Mouse (Mus musculus) left cerebral cortex, postnatal 36 days (tissue): Measurements from ENCODE around the gene Alkbh6. TPM values are rescaled to one million over a fixed set of nuclear protein-coding genes. Genes with fewer than 3 reads are reported as not detected.

Experiments
- DNase-seq, 2 experiments: peaks; one replicate each; pipeline ENCODE4 v3.0.0; 2021 to 2022; ENCODE audit warnings: low spot score in 2 of 2, mixed read lengths in 1 of 2
- intact Hi-C: fragments of 180-260 bp; cut with DNase I; formaldehyde crosslinking; loops from one replicate; pipeline ENCODE4 v1.15.1; 2025
- total RNA-seq, 2 experiments: library from RNA; stranded (reverse); gene quantifications; 2 replicates each; pipeline ENCODE4 v1.2.3; 2021

Gene Alkbh6
- 10 to 100 TPM; 58.7 to 65.2 TPM for total RNA-seq

DNA sequence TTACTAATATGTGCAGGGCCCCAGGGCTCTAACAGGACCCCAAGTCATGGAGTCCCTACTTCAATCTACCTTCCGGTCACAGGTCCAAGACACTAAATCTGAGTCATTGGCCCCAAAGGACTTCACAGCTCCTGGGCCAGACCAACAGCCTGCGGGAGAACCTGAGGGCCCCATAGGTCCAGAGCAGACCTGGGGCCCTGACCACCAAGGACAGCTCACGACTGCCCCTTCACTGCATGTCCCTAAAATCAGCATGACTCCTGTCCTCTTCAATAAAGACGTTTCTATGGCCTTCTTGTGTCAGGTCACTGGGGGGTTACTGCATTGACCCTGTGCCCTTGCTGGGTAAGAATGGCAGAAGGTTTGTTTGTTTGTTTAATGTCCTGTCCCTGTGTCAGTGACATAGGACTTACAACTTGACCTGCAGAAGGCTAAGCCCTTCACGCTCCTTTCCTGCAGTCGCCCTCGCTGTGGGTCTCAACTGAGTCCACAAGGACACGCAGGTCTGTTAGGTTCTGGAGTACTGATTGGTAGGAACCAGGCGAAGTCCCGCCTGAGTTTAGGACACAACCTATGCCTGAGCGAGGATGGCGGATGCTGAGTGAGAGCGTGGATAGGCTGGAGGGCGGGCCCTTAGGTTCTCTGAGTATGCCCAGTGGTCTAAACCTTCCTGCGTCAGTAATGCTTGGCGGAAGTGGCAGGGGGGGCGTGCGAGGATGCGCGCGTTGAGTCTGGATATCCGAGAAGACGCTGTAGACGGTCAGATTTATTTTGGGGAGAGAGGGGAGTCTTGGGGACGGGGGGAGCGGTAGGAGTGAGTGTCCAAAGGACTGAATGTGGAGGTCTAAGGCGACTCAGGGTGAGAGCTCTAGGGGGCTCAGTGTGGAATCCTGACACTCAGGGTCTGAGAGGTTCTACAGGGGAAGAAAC, at the start of gene Alkbh6:
Alkbh6 (plus strand) TSS at position 642 of the 930 bp plus-strand sequence.
- intact Hi-C loops, result no loop called here
- peak; percentile 93 for DNase-seq

DNA sequence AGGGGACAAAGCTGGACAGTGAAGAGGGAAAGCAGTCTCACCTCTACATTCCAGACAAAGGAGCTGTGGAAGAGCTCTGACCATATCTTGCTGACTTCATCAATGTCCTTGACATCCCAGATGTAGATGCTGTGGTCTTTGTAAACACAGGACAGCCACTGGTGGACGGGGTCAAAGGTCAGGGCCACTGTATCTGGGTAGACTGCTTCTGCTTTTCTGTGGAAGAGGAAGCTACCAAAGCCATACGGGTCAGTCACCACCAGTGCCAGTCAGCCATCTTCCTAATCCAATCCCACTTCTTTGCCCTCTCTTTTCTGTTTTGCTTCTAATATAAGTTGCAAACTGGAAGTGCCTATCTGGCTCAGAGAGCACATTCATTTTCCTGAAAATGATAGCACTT, 43.5 kb upstream of the Alkbh6 start:
- intact Hi-C loops, result no loop called here
- DNase-seq, result no peak

DNA sequence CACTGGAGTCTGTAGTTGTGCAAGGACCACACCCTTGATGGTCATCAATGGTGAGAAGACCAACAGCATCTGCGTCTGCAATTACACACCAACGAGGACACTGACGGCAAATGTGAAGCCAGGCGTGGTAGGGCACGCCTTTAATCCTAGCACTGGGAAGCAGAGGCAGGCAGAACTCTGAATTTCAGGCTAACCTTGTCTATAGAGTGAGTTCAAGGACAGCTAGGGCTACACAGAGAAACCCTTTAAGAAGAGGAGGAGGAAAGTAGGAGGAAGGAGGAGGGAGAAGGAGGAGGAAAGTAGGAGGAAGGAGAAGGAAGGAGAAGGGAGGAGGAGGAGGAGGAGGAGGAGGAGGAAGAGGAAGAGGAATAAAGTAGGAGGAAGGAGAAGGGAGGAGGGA, 43.0 kb upstream of the Alkbh6 start:
- no peak for DNase-seq
- intact Hi-C loops, result no loop called here

DNA sequence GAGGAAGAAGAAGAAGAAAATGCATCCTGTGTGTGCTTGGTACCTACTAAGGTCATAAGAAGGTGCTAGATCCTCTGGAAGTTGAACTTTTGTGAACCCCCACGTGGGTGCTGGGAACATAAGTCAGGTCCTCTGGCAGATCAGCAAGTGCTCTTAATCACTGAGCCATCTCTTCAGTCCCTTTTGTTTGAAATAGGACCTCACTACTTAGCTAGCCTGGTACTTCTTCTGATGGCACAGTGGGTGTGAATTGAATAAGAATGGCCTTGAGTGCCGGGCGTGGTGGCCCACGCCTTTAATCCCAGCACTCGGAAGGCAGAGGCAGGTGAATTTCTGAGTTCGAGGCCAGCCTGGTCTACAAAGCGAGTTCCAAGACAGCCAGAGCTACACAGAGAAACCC, 42.6 kb upstream of the Alkbh6 start:
- intact Hi-C loops, result no loop called here
- DNase-seq, result no peak

DNA sequence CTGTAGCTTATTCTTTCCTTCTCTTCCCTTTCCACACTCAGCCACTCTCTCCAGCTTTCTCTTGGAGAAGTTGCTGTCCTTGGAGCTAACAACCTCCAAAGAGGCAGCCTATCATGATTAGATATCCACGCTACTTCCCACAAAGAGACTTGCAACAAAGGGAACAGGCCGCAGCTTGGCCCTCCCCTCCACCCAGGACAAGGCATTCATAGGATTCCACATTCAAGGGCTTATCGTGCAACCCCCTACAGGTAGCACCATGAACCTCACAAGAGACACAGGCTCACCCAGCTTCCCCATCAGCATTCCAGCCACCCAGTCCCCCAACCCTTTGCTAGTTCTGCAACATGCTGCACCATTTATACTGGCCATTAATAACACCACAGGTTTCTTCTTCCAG, 41.7 kb upstream of the Alkbh6 start:
- no peak for DNase-seq
- intact Hi-C loops, result no loop called here

DNA sequence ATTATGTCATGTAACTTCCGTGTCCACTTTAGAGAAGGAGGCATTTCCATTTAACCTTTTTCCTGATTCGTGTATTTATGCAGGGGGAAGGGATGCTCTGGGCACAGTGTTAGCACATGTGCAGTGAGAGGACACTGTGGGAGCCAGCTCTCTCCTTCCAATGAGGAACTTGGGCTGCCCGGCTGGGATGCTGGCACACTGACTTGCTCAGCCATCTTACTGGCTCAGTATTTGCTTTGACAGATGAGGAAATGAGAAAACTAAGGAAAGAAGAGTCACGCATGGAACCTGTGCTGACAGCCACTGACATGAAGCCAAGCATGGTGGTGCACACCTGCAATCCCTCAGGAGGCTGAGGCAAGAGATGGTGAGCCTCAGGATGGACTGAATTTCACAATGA, 38.9 kb upstream of the Alkbh6 start:
- no peak for DNase-seq
- intact Hi-C loops, result no loop called here

DNA sequence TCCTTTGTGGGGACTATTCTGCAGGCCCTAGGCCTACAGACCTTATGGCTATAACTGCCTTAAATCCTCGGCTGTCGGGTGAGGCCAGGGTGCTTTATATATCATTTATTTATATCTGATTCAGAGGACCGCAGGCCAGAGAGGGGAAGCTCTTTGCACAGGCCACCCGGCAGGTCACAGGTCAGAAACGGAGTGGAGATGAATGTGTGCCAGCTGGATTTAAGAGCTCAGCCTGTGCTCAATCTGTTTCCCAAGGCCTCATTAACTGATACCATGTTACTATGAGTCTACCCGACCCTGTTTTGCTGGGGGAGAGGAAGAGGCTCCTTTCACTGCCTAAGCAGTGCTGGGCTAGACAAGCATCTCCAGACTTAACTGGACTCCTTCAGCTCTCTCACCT, 34.1 kb upstream of the Alkbh6 start:
- no peak for DNase-seq
- intact Hi-C loops, result no loop called here

DNA sequence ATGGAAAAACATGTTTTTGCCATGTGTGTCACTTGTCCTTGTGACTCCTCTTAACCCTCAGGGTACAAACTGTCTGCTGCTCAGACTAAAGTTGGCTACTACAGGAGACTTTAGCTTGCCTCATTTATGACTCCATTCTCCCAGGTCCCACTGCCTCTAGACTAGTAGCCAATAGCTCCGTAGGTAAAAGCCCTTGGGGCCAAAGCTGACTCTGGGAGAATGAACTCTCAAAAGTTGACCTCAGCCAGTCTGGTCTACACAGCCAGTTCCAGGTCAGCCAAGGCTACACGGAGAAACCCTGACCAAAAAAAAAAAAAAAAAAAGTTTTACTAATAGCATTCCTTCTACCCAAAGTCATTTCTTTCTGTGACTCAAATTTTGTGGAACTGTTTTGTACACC, 29.6 kb upstream of the Alkbh6 start:
- intact Hi-C loops, result no loop called here
- DNase-seq, result no peak

DNA sequence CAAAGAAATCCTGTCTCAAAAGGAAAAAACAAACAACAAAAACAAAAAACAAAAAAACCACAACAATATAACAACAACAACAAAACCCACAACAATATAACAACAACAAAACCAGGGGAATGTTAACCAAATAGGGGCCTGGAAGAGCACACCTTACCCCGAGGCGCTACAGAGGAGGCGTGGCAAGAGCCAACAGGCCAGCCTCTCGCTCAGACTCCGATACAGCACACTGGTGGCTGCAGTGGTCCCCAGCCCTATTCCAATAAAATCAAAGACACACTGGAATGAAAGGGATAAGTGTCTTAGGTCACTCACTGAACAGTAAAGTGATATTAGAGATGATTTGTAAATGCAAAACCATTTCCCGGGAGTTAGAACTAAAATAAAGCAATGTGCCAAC, 29.0 kb upstream of the Alkbh6 start:
- intact Hi-C loops, result no loop called here
- no peak for DNase-seq

DNA sequence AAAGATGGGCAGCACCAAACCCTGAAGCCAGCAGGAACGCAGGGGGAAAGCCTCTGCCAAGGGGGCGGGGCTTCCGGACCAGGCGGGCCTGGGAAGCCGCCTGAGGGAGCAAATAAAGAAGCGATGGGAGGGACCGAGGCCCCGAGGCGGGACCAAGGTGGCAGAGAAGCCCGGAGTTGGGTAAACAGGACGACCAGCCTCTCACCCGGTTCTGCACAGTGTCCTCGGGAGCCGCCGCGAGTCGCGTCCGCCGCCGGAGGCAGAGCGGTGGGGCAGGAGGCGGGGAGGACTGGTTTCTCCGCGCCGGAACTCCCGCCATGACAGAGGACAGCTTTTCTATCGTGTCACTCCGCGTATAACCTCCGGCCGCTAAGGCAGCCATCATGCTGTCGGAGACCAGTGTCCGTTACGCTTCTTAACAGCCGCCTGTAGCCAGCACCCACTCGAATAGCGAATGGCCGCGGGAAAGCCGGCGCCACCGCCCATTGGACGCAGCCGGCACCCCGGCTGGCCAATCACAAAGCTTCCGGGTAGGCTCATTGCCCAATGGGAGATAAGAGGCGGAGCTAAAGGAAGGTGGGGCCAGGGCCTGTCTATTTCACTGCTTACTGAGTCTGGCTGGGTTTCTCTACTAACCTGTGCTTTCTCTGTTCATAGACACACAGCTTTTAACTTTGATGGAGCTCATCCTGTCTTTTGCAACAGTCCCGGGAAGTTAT, 28.4 kb upstream of the Alkbh6 start, which contains the start of the genes Thap8 and Wdr62:
Thap8 (plus strand) TSS at position 144 of the 719 bp plus-strand sequence.
Wdr62 (minus strand) TSS at position 469 of the 719 bp plus-strand sequence.
- peak; percentile 87 to 90 for DNase-seq
- intact Hi-C loops, result loop anchor here (5.0 kb wide), 1 partner anchor 48 kb away; the partner anchor contains the start of genes Polr2i and Tbcb

DNA sequence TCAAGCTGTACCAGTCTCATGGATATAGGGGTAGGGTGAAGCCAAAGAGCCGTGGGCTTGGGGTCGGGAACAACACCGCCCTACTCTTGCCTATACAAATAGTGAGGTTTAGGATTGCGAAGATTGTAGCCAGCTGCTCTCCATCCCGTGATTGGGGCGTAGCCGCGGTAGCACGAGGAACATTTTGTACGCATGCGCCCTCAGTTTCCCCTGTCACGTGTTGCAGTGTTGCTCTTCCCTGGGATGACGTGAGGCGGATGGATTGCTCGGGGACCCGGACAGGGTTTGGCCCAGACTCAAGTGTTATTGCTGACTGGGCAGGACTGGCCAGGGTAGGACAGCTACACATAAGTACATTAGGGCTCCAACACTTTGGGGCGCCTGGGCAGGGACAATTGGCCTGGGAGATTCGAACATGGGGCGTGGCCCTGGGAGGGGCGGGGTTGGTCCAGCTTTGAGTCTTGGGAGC, 27.8 kb upstream of the Alkbh6 start:
- intact Hi-C loops, result loop anchor here (5.0 kb wide), 1 partner anchor 48 kb away; the partner anchor contains the start of genes Polr2i and Tbcb

DNA sequence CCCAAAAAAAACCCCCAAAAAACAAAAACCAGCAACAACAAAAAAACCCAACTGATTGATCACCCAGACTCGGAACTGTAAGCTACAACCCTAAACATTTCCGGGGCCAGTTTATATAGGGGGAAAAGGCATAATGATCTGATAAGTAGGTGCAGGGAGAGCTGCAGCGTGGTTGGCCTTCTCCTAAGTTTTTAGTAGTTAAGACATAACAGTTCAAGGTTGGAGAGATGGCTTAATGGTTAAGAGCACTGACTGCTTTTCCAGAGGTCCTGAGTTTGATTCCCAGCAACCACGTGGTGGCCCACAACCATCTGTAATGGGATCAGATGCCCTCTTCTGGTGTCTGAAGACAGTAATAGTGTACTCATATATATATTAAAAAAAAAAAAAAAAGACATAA, 27.0 kb upstream of the Alkbh6 start:
- DNase-seq, result no peak
- intact Hi-C loops, result loop anchor here (5.0 kb wide), 1 partner anchor 49 kb away; the partner anchor contains the start of genes Polr2i and Tbcb

More for the DNA sequence above, 27.8 kb upstream of the Alkbh6 start:
- DNase-seq, result peak; percentile 85 to 86

DNA sequence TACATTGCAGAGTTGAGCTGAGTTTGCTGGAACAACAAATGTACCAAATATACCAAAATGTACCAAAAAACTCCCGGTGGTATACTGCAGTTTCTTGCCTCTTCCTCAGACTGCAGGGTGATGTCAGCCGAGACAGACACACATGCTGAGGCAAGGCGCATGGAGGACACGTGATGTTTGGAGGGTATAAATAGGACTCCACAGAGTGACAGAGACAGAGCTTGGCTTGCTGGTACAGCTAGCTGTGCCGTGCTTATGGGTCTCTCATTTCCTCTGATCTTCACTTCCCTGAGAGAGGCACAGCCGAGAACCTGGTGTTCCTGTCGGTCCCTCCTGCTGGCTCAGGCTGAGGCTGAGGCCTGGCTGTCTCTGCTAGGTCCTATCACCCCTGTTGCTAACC, 25.8 kb upstream of the Alkbh6 start:
- intact Hi-C loops, result loop anchor here (5.0 kb wide), 1 partner anchor 50 kb away; the partner anchor contains the start of genes Polr2i and Tbcb
- DNase-seq, result no peak

DNA sequence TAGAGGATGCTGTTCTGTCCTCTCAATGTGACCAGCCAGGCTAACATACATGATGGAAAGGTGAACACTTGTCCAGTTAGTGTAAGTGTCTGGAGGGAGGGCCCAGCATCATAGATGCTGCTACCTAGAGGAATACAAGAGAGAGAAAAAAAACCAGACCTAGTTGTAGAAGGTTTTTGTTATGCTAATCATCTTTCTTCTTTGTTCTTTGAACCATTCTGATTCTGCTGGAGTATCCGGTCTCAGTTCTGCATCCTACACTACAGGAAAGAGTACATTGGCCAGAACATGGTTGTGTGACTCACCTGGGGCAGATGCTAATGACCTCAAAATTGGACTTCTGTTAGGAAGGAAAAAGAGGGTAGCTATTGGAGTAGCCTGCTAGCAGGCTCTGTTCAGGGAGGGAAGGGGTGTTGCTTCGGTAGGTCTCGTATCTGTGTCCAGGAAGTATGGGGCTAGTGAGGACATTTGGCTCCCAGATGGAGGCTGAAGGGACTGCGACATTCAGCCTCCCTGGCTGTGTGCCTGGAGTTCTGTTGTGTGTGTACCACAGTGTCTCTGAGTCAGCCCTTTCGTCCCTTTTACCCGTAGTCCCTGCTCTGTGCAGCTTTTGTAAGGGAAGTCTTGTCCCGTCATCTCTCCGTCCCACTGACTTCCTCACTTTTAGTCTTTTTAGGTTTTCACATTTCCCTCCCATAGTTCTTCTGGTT, 21.7 kb upstream of the Alkbh6 start:
- intact Hi-C loops, result no loop called here
- no peak for DNase-seq

DNA sequence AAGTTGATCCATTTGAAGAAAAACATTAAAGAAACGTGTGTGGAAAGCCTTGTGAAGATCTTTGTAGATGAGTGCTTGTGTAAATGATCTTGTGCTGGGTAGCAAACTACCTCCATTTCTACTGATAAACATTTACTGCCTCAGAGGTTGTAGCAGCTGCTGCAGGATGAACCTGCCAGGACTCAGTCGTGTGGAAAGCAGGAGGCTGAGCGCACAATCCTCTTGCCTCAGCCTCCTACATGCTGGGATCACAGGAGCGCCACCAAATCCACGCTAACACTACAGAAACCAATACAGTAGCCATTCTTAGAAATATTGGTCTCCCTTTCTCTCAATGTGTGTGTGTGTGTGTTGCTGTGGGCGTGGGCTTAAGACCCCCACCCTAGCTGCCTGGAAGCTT, 20.5 kb upstream of the Alkbh6 start:
- intact Hi-C loops, result no loop called here

DNA sequence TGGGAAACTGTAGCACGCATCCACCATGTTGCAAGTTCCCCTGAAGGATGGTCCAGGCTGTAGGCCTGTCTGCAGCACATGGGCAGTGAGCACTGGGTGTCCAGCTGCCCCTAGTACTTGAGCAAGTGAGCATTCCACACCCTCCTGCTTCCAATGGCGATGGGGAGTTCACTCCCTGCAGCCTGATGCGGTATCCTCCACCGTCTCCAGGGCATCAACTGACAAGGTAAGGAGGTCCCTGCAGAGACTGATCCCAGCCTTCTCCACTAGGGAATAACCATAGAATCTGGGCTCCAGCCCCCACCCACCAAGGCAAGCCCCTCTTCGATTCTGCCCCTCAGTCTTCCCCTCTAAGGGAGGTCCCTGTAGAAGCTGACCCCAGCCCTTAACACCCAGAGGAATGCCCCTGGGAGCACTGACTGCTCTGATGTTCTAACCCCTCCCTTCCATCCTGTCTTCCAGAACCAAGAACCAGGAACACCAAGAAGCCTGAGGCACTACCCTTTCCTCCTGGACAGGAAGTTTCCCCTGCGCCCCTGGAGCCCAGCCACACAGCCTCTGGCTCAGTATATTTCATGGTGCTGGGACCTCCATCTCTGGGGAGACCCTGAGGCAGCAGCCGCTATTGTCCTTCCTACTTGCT, 19.3 kb upstream of the Alkbh6 start:
- DNase-seq, result no peak
- intact Hi-C loops, result no loop called here

More for the DNA sequence above, 20.5 kb upstream of the Alkbh6 start:
- DNase-seq, result no peak

DNA sequence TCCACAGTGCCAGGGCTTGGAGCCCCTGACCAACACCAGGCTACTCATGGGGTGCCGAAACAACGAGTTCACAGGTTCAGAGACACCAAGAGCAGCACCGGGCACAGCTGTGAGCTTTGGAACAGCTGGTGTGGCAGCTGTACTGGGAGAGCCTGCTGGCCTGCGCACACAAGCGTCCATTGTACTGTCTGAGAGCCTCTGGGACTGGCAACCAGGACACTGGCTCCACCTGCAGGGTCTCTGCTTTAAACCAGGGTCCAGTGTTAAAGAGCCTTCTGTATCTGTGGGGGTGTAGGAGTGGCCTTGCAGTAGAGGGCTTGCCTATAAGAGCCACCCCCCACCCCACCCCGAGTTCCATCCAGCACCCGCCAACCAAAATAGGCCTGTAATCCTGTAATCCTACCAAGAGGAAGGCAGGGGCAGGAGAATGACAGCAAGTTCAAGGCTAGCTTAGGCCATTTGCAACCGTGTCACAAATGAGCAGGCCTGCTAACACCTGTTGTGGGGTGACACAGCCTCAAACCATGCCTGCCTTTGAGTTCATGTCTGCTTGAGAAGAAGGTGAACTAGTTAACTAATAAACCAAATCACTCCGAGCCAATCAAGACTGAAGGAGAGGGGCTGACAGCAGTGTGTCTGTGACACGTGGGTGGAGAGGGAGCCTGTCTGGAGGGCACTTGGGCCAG, 18.7 kb upstream of the Alkbh6 start:
- peak in 1 of 2 experiments; percentile 16 for DNase-seq

More for the DNA sequence above, 18.7 kb upstream of the Alkbh6 start:
- intact Hi-C loops, result no loop called here
